Mouse (Mus musculus) ES-E14 (cell line): ENCODE results near the gene Gramd2.

Experiments
- HCFC1 ChIP-seq: IDR thresholded peaks from 2 replicates; pipeline ENCODE4 v1.6.1; 2012; ENCODE audit warnings: low read length, inconsistent platforms, borderline replicate concordance; ENCODE audit not compliant: insufficient read depth
- MAFK ChIP-seq: IDR thresholded peaks from 2 replicates; pipeline ENCODE4 v1.6.1; 2014; ENCODE audit warnings: mild to moderate bottlenecking, low read depth, low read length, inconsistent platforms; ENCODE audit not compliant: insufficient read depth
- ZC3H11A ChIP-seq: IDR thresholded peaks from 2 replicates; pipeline ENCODE4 v1.6.1; 2012; ENCODE audit warnings: low read depth, mild to moderate bottlenecking, inconsistent platforms, low read length, borderline replicate concordance
- ZNF384 ChIP-seq: IDR thresholded peaks from 2 replicates; pipeline ENCODE4 v1.6.1; 2012; ENCODE audit warnings: low read depth, low read length, inconsistent platforms

DNA sequence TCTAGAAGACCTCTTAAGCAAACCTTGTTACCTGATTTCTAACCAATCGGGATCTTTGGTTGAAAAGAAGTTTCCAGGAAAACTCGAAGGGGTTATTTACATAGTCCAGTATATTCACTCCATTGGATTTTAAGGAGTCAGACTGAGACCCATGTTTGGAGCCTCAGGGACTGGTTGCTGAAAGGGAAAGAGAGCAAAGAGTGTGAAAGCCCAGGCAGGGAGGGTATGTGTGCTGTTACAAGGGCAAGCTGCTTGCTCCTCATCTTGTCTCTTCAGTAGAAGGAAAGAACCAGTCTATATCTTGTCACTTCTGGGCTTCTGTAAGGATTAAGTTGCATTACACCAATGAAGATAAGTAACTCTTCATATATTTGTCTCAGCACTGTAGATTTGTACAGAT is 72.0 kb downstream of the Gramd2 start:
- no peak for TF ChIP-seq HCFC1
- TF ChIP-seq ZNF384, result no peak
- no peak for TF ChIP-seq ZC3H11A
- no peak for TF ChIP-seq MAFK
